Mouse (Mus musculus): ENCODE data around the gene Slc36a1.

- TF ChIP-seq GATA1 (IDR thresholded peaks at IDR 0.05; ENCODE audit: low read length) (no peak), TAL1 (IDR thresholded peaks at IDR 0.05; ENCODE audit: low read length) (no peak)
These were observed 35.3 kb downstream of the Slc36a1 start for GRCm38 (mm10) chr11:55239496-55239895.
